Comparison of ENCODE assay signal across 11 mouse cellular contexts in genomic region chr16:17949421-17949877, GRCm38 (mm10). TPM values are rescaled to one million over a fixed set of nuclear protein-coding genes. Genes with fewer than 3 reads are reported as not detected.
A peak's percentile ranks its signal among the peaks of the same experiment; 100 is the strongest.
DNase-seq lines count a peak whose midpoint lies in the region; ATAC-seq and TF ChIP-seq lines count a peak whose summit lies in the region.
"Had no signal": no experiment of that assay in that cellular context is flagged by ENCODE, and none has a peak within 500 bp of the region (broad histone marks: within the 10 kb centered on the region; RNA-seq: fewer than 3 reads in every experiment).

No protein-coding gene starts in this region.

- H3K4me2 ChIP-seq in lung, postnatal 0 days (replicated peaks; ENCODE audit: low read depth, low read length) = no peak overlapping the region

- H3K4me1 ChIP-seq in forebrain, embryonic 10.5 days = peaks cover 26% of the 10 kb centered on the region
- no peaks in the 10 kb centered on the region for H3K4me1 ChIP-seq in lung, postnatal 0 days (ENCODE audit: insufficient read depth, low read depth, low read length)

- no peaks in the 10 kb centered on the region for H3K27me3 ChIP-seq in forebrain, embryonic 10.5 days (ENCODE audit: poor library complexity, severe bottlenecking)
- H3K27me3 ChIP-seq in lung, postnatal 0 days (replicated peaks; ENCODE audit: insufficient read depth, low read length) = no peaks in the 10 kb centered on the region

- H3K27ac ChIP-seq in forebrain, embryonic 10.5 days = peak overlapping the region; percentile 83
- H3K27ac ChIP-seq in lung, postnatal 0 days (ENCODE audit: low read length) = no peak overlapping the region
- H3K27ac ChIP-seq: liver, embryonic 14.5 days had no signal

- no peak for TF ChIP-seq CTCF in lung, postnatal 0 days (IDR thresholded peaks at IDR 0.05)

- WGBS in forebrain, embryonic 10.5 days = 24% methylated on average over 2 of the region's 2 CpGs
- 32% methylated on average over 2 of the region's 2 CpGs for WGBS in lung, postnatal 0 days

- ATAC-seq in inflammation-experienced regulatory T-cells, adult 6 months = no peak
- no peak for ATAC-seq in lung, postnatal 0 days

- TF ChIP-seq EP300 in lung, postnatal 0 days (IDR thresholded peaks at IDR 0.05) = no peak

- H3K36me3 ChIP-seq in forebrain, embryonic 10.5 days (replicated peaks) = no peaks in the 10 kb centered on the region
- no peaks in the 10 kb centered on the region for H3K36me3 ChIP-seq in lung, postnatal 0 days (ENCODE audit: insufficient read depth, low read length)

- H3K4me3 ChIP-seq in forebrain, embryonic 10.5 days = peak overlapping the region; percentile 16; the same call in 1 of the 2 replicates
- no peak overlapping the region for H3K4me3 ChIP-seq in lung, postnatal 0 days (ENCODE audit: low read depth, low read length)
- H3K4me3 ChIP-seq: myocyte had no signal

- no peaks in the 10 kb centered on the region for H3K9me3 ChIP-seq in forebrain, embryonic 10.5 days
- no peaks in the 10 kb centered on the region for H3K9me3 ChIP-seq in lung, postnatal 0 days (ENCODE audit: low read length)

- no peak overlapping the region for H3K9ac ChIP-seq in lung, postnatal 0 days (replicated peaks; ENCODE audit: low read depth)
- H3K9ac ChIP-seq: liver, embryonic 14.5 days had no signal

- peak; percentile 40 for DNase-seq in CD4-positive helper T cell, adult 2 months (ENCODE audit: low read depth, low spot score)
- peak; percentile 64 for DNase-seq in NIH3T3 (ENCODE audit: low read depth)
- peak; percentile 52 for DNase-seq in forebrain, embryonic 10.5 days (ENCODE audit: extremely low spot score, low spot score)
- DNase-seq in mesoderm, embryonic 11.5 days (ENCODE audit: low read depth, low spot score) = peak; percentile 36
- DNase-seq in cerebellum, postnatal 10 days = no peak
- DNase-seq in layer of hippocampus, adult 9-11 months = no peak
- DNase-seq in lung, postnatal 0 days (ENCODE audit: low spot score) = no peak

RNA-seq across cellular contexts. Expression of gene Slc25a1, which starts 21.4 kb away (rescaled TPM):
- 97.4 and 99.1 TPM in 2 replicates for polyA plus RNA-seq in forebrain, embryonic 10.5 days (2016; fragmentation: Nextera tagmentation; extraction: Ambion mirVana)
- polyA plus RNA-seq in inflammation-experienced regulatory T-cells, adult 6 months (2017; shearing (Covaris generic)) = 10 to 100 TPM in 1 of 3 experiments, 1 to 10 TPM in 2; 4.4 to 12.6 (median 8.2) TPM
- 87.3 and 94.0 TPM in 2 replicates for polyA plus RNA-seq in lung, postnatal 0 days (2015; fragmentation: Nextera tagmentation; extraction: Ambion mirVana)

RNA-seq across cellular contexts. Expression of gene Vpreb2, which starts 30.8 kb away (rescaled TPM):
- not detected in 2 replicates for polyA plus RNA-seq in forebrain, embryonic 10.5 days (2016; fragmentation: Nextera tagmentation; extraction: Ambion mirVana)
- not detected for polyA plus RNA-seq in inflammation-experienced regulatory T-cells, adult 6 months (2017; shearing (Covaris generic))
- polyA plus RNA-seq in lung, postnatal 0 days (2015; fragmentation: Nextera tagmentation; extraction: Ambion mirVana) = 0.21 and 0.30 TPM in 2 replicates
- polyA plus RNA-seq: myocyte; spleen, adult 2 months had no signal

RNA-seq across cellular contexts. Expression of gene Gsc2, which starts 34.6 kb away (rescaled TPM):
- 0.43 TPM in 1 of 2 replicates, not detected in the other for polyA plus RNA-seq in forebrain, embryonic 10.5 days (2016; fragmentation: Nextera tagmentation; extraction: Ambion mirVana)
- not detected for polyA plus RNA-seq in inflammation-experienced regulatory T-cells, adult 6 months (2017; shearing (Covaris generic))
- not detected in 2 replicates for polyA plus RNA-seq in lung, postnatal 0 days (2015; fragmentation: Nextera tagmentation; extraction: Ambion mirVana)
- polyA plus RNA-seq: liver, embryonic 14.5 days; myocyte; spleen, adult 2 months had no signal

RNA-seq across cellular contexts. Expression of gene Ess2, which starts 38.3 kb away (rescaled TPM):
- 55.2 and 56.2 TPM in 2 replicates for polyA plus RNA-seq in forebrain, embryonic 10.5 days (2016; fragmentation: Nextera tagmentation; extraction: Ambion mirVana)
- 10 to 100 TPM; 29.9 to 45.9 (median 39.7) TPM for polyA plus RNA-seq in inflammation-experienced regulatory T-cells, adult 6 months (2017; shearing (Covaris generic))
- polyA plus RNA-seq in lung, postnatal 0 days (2015; fragmentation: Nextera tagmentation; extraction: Ambion mirVana) = 21.8 and 22.6 TPM in 2 replicates

RNA-seq across cellular contexts. Expression of gene Tssk2, which starts 51.0 kb away (rescaled TPM):
- polyA plus RNA-seq in forebrain, embryonic 10.5 days (2016; fragmentation: Nextera tagmentation; extraction: Ambion mirVana) = 0.36 TPM in 1 of 2 replicates, not detected in the other
- under 1 TPM in 1 of 3 experiments, not detected in 2; 0.43 TPM for polyA plus RNA-seq in inflammation-experienced regulatory T-cells, adult 6 months (2017; shearing (Covaris generic))
- not detected in 2 replicates for polyA plus RNA-seq in lung, postnatal 0 days (2015; fragmentation: Nextera tagmentation; extraction: Ambion mirVana)
- polyA plus RNA-seq: liver, embryonic 14.5 days; spleen, adult 2 months had no signal

Comparison
In these comparisons a context has a peak if more than half of its experiments do, and no peak if none do; other contexts are left out.
1. DNase-seq: peak in CD4-positive helper T cell, adult 2 months (single experiment), NIH3T3 (single experiment), forebrain, embryonic 10.5 days (single experiment) and mesoderm, embryonic 11.5 days (single experiment); none in cerebellum, postnatal 10 days (0 of 2), layer of hippocampus, adult 9-11 months (single experiment) and lung, postnatal 0 days (single experiment).